Mouse (Mus musculus) cerebellum, adult 11-12 months (tissue): ENCODE measurements at regions not wholly inside any gene's neighbourhood (a gene's known extent, or its start where the extent isn't known, plus 50 kb on each side); places are given as distances from the start of the nearest gene placed in this dataset.

Experiments used
- DNase-seq: peaks from one replicate; pipeline ENCODE4 v3.0.0; 2022

DNA sequence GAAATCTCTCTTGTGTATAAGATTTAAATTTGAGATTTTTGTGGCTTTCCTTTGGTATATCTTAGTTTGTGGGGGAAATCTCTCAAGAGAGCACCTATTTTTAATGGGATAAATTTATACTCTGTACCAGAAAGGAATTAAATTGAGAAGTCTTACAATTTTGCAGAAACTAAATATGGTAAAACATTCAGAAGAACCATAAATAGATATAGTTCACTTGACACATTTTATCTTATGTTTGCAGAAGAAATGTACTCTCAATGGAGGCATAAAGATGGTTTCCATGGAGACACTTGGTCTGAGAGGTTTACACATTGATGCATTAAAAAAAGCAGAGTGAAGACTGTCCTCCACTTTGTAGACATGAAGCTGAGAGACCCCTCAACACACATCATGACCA, 86.9 kb downstream of the Ndufa10 start:
- no peak for DNase-seq

DNA sequence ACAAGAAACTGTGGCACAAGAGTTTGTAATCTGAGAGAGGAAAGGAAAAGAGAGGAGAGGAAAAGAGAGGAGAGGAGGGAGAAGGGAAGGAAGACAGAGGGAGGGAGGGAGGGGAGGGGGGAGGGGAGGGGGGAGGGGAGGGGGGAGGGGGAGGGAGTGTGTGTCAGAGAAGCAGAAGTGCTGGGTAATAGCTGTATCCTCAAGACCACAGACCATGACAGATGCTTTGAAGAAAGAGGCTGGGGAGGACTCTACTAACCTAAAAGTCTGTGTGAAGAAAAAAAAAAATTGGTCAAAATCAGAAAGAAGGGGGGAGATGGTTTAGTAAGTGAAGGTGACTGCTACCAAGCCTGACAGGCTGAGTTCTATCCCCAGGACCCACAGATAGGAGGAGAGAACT, 88.7 kb downstream of the Ndufa10 start:
- no peak for DNase-seq

DNA sequence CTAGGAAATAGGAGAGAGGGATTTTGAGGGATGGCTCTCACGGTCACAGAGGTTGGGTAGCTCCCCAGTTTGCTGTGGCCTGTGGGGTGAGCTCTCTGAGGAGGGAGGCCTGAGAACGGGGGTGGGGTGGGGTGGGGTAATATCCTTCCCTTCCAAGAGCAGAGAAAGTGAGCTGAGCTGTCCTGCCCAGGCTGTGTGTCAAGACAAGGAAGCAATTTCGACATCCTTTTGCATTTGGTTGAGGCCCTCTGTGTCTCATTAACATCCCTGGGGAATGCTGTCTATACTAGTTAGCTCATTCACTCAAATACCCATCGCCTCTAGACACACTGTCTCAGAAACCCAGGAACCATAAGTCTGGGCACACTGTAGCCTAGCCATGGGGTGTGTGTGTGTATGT, 89.9 kb downstream of the Ndufa10 start:
- DNase-seq = no peak

DNA sequence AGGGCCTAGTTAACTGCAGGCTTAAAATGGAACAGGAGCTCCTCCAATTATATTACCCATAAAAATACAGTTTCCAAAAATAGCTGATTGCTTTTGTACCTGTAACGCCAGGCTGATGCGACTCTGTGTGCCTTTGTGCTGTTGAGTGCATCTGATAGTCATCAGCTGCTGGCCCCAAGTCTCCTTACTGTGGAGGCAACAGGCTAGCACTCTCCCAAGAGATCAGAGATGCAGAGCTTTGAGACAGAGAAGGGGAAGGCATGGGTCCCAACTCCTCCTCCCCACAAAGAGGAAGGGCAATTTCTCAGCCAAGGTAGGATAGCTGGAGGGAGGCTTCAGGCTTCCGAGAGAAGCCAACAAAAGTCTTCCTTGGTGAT, 94.2 kb downstream of the Ndufa10 start:
- no peak for DNase-seq

DNA sequence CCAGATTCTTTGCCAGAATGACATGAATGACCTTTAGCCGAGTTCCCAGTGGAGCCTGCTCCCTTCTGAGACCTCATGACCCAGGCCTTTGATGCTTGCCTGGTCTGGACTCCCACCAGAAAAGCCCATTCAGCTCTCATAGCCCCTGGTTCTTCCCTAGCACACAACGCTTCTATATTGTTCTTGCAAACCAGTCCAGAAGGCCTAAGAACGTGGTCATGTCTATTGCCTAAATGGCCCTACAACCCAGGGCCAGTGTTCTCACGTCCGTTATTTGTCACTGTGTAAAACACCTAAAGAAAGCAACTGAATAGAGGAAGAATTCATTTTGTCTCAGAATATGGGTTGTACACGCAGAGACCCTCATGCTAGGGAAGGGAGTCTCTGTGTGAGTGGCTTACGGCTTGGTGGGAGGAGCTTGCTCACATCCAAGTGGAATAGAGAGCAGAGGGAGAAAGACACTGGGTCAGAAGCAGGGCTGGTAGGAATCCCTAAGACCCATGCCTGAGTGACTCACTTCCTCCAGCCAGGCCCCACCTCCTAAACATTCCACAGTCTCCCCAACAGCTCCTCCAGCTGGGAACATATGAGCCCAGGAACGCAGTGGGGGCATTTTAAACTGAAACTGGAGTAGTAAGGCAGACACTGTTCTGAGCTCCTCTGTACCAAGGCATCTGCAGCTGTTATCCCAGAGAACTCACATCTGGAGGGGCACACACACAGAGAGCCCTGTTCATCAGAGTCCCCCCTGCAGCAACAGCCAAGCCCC, 94.7 kb downstream of the Ndufa10 start:
- DNase-seq = no peak

DNA sequence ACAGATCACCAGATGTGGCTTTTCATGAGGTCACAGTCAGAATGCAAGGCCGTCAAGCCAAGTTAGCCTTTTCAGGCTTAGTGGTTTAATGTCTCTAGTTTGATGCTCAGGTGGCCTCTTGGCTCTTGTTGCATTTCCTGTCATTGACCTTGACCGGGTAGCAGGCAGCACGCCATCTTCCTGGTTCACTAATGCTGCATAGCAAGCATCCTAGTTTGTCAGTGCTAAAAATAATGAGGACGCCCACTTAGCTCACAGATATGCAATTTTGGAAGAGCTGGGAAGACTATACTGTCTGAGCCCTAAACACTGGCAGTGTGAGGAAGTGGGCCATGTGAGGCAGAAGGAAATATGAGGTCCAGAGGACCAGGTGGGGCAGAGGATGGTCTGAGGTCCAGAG, 97.2 kb downstream of the Ndufa10 start:
- no peak for DNase-seq

DNA sequence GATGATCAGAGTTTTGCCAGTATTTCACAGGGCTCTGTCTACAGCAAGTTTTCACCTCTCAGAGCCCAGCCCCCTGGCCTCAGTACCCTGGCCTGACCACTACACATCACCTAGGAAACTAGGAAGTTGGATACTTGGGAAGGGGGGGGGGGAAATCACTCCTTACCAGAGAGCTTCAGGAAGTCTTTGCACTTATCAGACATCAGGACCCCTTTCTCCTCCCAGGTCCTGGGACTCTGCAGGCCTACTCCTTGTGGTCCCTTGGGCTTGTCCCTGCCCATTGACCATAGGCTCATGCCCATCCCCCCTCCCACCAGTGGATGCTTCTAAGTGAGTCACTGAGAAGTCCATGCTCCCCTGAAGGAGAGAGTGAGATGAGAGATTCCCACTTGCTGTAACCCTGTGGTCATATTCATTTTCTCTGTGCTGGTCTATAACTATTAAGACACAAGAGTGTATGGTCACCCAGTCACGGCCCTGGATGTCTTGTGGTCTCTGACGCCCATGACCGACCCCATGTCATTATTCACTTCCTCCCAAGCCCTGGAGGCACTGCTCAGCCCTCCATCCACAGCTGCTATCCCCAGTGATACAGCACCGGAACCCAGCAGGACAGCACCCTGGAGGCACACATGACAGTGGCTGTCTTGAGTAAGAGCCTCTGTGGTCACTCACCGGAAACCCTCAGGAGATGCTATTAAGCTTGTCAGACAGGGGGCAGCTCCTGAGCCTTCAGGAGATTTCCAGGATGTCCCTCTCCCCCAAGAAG, 101.3 kb downstream of the Ndufa10 start:
- DNase-seq = no peak

DNA sequence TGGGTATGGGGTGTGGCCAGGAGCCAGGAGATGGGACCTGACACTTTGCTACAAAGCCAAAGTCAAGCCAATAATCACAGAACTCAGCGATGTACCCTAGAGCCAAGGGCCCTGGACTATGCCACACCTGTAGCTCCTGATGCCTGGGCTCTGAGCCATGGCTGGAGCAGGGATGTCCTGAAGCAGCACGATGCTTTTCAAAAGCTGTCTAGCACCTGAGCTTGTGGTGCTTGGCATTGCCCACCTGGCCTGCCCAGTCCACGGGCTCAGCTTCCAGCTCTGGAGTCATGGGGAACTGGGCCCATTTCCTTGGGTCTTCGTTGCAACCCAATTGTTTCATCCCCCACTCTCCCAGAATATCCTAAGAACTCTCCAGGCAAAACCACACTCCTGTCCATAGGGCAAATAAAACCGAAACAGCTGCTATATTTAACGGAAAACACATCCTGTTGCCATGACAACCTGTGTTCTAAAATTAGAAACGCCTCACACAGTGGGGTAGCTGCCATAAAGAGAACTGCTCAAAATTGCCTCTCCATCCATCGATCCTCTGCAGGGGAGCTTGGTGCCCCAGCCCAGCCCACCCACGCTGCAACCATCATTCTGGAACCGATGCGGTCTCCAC, 102.2 kb downstream of the Ndufa10 start:
- DNase-seq = no peak

DNA sequence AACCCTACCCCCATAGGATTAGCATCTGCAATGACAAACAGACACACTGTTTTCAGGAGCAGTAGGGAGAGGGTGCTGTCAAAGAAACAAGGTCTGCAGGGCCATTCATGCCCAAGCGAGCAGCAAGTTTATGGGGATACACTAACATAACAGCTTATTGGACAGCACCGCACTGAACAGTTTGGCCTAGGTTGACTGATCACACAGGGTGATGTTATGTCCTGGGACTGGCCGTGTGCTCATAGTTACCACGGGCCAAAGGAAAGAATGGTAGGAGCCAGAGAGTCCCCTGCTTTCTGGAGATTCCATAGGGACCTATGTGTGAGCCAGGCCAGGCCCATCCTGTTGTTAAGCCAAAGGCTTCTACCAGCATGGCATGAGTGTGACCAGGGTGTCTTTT, 102.8 kb downstream of the Ndufa10 start:
- DNase-seq = no peak

DNA sequence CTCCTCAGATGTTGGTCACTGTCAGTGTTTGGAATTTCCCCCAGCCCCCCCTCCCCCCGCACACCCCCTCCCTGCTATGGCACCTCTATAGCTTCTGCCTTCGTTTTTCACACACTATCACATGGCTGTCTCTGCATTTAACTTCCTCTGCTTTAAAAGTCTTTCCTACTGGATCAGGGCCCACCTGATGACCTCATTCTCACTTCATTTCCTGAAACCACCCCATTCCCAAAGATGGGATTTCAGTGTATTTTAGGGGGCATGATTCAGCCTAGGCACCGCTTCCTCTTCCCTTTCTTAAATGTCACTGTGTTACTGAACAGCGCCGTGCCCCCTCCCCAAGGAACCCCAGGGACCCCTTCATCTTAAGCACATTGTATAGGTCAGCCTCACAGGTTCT, 103.7 kb downstream of the Ndufa10 start:
- DNase-seq = no peak

DNA sequence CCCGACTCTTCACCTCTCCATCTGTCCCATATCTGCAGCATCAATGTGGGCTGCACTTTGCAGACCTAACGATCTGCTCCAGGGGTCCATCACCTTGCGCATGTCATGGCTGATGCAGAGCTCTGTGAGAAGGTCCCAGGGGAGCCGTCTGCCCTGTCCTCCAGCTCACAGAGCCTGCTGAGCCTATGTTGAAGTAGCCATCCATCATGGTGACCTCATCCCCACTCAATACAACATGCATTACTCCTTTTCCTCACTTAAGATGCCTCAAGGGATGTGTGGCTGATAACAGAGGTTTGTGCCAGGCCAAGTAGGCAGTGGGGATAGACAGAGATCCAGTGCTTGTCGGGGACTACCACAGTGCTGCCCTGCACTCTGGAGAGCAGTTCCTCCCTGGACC, 107.4 kb downstream of the Ndufa10 start:
- DNase-seq = no peak

DNA sequence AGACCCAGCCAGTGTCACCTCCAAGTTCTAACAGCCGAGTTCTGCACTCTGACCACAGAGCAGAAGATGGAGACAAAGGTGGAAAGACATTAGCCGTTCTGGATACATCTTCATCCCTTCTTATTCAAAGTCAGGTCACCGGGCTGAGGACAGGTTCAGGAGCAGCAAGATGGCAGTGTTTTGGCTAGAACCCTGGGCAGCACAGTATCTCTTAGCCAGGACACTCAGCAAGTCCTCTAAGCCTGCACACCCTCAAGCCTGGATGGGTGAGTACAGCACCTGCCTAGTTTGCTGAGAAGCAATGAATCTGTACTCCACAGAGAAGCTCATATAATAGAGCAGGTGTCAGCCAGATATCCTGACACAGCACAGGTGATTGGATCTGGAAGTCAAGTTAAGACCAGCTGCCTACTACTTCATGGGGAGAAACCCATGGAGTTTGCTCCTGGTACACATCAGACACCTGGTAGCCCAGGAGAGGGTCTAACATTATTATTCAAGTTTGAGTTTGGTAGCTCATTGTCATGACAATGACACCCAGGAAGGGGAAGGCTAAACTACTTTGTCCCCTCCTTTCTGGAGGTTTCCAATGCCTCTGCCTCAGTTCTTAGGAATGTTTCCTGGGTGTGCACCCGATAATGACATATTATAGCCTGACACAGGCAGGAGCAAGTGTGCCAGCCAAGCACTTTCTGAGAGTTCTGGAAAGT, 108.1 kb downstream of the Ndufa10 start:
- DNase-seq = no peak

DNA sequence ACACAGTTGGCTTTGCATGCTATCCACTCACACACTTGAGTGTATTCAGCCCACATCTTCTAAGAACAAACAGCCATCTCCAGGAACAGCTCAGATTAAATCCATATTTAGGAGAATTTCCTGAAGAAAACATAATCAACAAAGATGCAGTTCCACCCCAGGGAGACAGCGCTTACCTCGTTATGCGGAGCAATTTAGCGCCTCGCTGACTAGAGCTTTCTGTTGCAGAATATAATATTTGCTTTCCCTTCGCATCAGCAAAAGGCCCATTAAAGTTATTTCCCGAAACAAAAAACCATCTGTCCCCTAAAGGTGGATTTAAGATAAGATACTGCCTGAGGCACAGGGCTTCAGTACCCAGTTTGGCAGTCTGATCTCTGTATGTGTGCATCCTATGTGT, 112.0 kb downstream of the Ndufa10 start:
- DNase-seq = no peak

DNA sequence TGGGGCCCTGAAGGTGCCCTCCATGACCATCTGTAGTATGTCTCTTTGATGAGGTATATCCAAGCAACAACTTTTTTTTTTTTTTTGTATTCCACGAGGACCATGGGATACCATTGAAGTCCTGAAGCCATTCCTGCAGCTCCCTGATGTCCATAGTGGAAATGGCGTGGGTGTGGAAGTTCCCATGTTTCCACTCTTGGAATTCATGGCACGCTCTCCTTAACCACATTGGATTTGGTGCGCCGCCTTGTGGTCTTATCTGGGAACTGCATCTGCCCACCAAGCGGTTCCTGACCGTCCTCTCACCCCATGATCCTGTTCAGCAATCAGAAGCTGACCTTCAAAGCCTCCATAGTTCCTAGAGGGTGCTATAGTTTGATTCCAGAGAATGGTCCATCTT, 113.4 kb downstream of the Ndufa10 start:
- peak; percentile 45 for DNase-seq

DNA sequence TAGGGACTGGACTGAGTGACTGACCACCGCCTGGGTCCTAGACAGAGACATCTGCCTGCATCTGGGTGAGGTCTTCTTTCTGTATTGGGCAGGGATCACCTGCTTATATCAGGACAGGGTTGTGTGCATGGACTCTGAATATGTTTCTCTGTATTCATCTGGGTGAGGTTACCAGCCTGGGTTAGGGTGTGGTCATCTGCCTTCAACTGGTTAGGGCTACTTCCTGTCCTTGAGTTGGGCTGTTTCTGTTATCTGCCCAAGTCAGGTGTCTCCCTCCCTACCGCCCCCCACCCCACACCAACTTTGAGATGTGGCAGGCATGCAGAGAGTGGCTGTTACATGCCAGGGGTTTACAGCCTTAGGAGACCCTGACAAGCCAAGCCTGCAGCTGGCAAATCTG, 114.2 kb downstream of the Ndufa10 start:
- no peak for DNase-seq

DNA sequence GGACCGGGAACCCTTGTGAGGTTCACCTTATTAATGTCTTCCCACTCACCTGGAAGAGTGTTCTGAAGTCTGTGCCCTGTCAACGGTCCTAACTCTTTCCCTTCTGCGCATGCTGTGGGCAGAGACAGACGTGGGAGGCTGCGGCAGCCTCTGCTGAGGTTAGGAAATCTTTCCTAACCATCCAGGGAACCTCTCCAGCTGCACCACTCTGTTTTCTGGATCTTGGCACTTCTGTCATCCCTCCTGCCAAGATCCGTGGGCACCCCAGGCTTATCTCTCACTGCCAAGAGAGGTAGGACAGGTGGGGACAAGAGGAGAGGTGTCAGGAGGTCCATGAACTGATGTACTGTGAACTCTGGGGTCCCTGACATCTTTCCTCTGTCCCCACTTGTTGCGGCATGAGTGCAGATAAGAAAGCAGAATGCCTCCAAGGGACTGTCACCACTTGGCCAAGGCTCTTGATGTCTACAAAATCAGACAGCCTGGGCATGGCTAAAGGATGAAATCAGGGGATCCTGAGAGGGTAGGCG, 114.8 kb downstream of the Ndufa10 start:
- no peak for DNase-seq

DNA sequence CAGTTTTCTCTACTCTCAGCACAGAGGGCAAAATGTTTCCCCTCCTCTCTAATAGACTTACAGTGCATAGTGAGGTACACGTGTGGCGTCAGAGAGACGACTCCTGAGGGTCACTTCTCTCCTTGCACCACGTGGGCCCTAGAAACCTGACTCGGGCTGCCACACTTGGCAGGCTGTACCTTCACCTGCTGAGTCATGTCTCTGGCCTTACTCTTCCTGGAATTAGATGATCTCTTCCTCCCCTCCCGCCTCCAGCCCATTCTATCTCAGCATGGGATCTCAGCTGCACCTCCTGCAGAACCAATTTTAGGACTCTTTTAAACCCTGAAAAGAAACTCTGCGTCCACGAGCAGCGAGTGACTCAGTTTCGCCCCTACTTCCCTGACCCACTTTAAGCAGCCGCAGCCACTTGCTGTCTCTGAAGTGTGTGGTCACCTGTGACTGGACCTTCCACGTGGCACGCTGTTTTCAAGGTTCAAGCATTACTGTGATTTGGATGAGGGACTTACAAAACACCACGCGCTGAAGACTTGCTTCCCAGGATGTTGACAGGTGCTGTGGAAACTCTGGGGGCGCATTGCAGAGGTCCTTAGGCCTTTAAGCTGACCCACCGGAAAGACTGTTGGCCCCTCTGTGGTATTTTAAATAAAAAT, 125.2 kb downstream of the Ndufa10 start:
- DNase-seq = no peak

DNA sequence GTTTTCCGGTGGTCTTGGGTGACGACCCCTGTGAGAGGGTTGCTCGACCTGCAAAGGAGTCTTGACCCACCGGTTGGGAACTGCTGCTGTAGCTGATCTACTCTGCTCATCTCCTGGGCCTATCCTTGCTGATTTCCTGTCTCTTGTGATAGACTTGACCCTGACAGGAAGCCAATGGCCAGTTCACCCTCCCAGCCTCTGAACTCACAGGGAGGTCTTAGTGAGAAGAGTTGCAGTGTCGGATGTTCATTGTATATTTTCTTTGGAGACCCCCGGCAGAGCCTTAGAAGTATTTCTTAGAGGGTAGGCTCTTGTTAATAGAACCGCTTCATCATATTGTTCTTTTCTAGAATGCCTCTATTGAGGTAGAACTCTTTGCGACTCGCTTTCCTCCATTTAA, 126.0 kb downstream of the Ndufa10 start:
- no peak for DNase-seq

DNA sequence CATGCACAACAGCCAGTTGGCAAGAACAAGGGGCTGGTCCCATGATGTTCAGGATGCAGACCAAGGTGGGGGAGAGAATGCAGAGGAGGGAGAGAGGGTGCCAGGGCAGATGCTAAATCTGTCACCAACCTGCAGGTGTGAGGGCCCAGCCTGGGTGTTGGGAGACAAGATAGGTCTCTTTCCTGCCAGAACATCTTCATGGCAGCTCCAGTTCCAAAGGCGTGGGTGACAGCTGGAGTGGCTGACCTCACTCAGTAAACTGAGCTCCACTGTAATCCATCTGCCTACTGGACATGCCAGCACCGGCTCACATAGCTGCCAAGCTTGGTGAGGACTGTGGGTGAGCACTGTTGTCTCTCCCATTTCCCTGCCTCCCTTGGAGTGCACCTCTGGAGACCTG, 129.9 kb downstream of the Ndufa10 start:
- DNase-seq = no peak

DNA sequence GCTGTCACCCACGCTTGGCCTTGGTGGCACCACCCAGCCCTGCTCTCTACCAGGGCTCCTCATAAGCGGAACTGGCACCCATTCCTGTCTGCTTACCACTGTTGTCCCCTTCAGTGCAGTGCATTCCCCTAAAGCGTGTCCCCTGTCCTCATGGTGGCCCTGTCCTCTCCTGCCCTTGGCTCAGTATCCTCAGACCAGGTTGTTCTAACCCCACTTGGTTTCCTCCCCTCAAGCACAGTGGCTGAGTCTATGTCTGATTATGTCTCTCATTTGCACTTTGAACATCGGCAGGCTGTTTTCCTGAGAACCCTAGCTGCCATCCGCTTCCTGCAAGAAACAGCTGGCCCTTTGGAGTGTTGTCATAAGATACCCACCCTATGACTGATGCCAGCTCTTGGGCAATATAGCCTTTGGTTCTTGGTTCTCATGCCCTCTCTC, 130.5 kb downstream of the Ndufa10 start:
- DNase-seq = no peak

DNA sequence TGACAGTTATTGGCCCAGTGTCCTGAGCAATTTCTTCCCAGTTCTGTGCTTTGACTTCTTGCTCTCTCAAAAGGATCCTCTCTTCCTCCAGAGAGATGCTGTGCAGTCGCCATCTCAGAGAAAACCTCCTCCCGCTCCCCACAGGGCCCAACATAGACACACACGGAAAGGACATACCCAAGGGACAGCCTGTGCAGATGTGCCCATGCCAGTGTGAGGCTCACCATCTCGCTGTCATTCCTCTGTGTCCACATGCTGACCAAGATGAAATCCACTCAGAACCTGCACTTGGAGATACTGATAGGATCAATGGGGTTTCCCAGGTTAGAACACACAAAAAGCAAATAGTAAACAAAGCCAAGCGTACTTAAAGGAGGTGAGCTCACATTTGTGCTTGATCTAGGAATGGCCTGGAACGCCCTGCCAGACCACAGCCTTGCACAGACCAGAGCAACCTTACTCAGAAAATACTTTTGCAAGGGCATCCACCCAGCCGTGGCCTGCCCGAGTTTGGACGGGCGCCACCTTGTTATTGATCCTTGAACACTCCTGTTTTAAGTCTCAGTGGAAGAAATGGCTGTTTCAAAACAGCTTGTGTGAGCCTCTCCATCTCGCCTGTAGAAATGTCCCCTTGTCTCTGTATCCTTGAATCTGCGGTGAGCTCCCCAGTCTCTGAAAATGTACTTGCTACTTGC, 131.7 kb downstream of the Ndufa10 start:
- no peak for DNase-seq

DNA sequence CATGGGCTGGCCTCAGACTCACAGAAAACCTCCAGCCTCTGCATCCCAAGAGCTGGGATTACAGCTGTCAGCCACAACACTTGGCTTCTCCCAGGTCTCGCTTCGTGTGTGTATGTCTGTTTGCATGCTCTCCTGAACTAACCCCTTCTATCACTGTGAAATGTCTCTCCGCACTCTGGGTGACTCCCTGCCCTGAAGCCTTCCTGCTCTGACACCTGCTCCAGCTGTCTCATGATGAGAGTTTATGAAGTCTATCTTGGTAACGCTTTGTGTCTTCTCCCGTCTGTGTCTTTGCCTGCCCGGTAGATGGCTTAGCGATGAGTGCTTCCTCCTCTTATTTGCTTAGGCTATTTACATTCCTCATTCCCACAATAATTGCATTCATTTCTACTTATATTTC, 133.0 kb downstream of the Ndufa10 start:
- no peak for DNase-seq
